Mouse (Mus musculus) liver, adult 2 months (tissue): Measurements from ENCODE around the gene Rasal2.

Experiments used
- CTCF ChIP-seq: fragments of 200-500 bp; IDR thresholded peaks from 2 replicates; pipeline ENCODE4 v1.5.1; 2011; ENCODE audit warnings: low read depth, low read length, control low read depth
- POLR2A ChIP-seq: fragments of 200-500 bp; IDR thresholded peaks from 2 replicates; pipeline ENCODE4 v1.6.1; 2011; ENCODE audit warnings: low read length, control low read depth; ENCODE audit not compliant: insufficient read depth; ENCODE audit errors: extremely low read depth

DNA sequence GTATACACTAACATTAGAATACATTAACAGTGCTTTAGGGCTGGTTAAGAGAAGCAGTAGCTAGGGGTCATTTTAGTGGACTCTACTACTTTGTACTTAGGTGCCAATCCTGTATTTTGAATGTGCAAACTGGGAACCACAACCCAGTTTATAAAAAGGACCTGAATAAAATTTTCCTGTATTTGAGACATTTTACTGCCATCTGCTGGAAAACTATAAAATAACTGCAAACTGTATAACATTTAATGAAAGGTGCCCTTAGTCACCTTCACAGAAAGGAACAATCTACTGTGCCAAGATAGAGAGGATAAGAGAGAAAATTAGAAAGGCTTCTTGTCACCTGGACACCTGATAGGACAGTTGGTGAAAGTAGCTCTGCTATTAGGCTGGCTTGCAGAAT lies 131.6 kb downstream of the Rasal2 start:
- no peak for TF ChIP-seq CTCF
- no peak for TF ChIP-seq POLR2A
